Mouse (Mus musculus): ENCODE measurements at regions not wholly inside any gene's neighbourhood (a gene's known extent, or its start where the extent isn't known, plus 50 kb on each side); places are given as distances from the start of the nearest gene placed in this dataset.

GRCm38 (mm10) chr8:35300881-35301521, 464.6 kb upstream of the Gm19410 start:
- H3K36me3 ChIP-seq (ENCODE audit: control insufficient read depth, insufficient read depth, low read length): no peaks in the 10 kb centered on the region
- H3K9me3 ChIP-seq (ENCODE audit: control insufficient read depth, low read length): peaks cover 4% of the 10 kb centered on the region; the same call in 1 of the 2 replicates
- ATAC-seq (replicated peaks; ENCODE audit: low FRiP score, low TSS enrichment, low read depth) (no peak), DNase-seq (ENCODE audit: low spot score) (no peak)
- WGBS: 81% methylated on average over 10 of the region's 10 CpGs
- H3K27me3 ChIP-seq (replicated peaks; ENCODE audit: control insufficient read depth, insufficient read depth, low read length): no peaks in the 10 kb centered on the region
- H3K27ac ChIP-seq (ENCODE audit: low read depth): no peak overlapping the region
- H3K4me3 ChIP-seq (ENCODE audit: low read depth, low read length): no peak overlapping the region
- H3K4me1 ChIP-seq (replicated peaks; ENCODE audit: control insufficient read depth, insufficient read depth, low read length): no peaks in the 10 kb centered on the region
- H3K4me2 ChIP-seq (ENCODE audit: low read length): no peak overlapping the region
- no peak overlapping the region for H3K9ac ChIP-seq (ENCODE audit: low read length)

GRCm38 (mm10) chr8:35302856-35303255, 462.7 kb upstream of the Gm19410 start:
- Histone ChIP-seq H3K27ac (ENCODE audit: low read depth) (no peak overlapping the region), H3K9ac (ENCODE audit: low read length) (no peak overlapping the region), H3K9me3 (ENCODE audit: control insufficient read depth, low read length) (peaks cover 4% of the 10 kb centered on the region; the same call in 1 of the 2 replicates), H3K4me1 (replicated peaks; ENCODE audit: control insufficient read depth, insufficient read depth, low read length) (no peaks in the 10 kb centered on the region), H3K4me2 (ENCODE audit: low read length) (no peak overlapping the region), H3K36me3 (ENCODE audit: control insufficient read depth, insufficient read depth, low read length) (no peaks in the 10 kb centered on the region), H3K27me3 (replicated peaks; ENCODE audit: control insufficient read depth, insufficient read depth, low read length) (no peaks in the 10 kb centered on the region), H3K4me3 (ENCODE audit: low read depth, low read length) (no peak overlapping the region)
- DNase-seq (ENCODE audit: low spot score) (no peak), ATAC-seq (replicated peaks; ENCODE audit: low FRiP score, low TSS enrichment, low read depth) (no peak)
- WGBS: 90% methylated on average over 7 of the region's 7 CpGs

- Histone ChIP-seq H3K27ac (ENCODE audit: low read depth) (no peak overlapping the region), H3K36me3 (ENCODE audit: control insufficient read depth, insufficient read depth, low read length) (no peaks in the 10 kb centered on the region), H3K9ac (ENCODE audit: low read length) (no peak overlapping the region), H3K4me1 (replicated peaks; ENCODE audit: control insufficient read depth, insufficient read depth, low read length) (no peaks in the 10 kb centered on the region), H3K9me3 (ENCODE audit: control insufficient read depth, low read length) (no peaks in the 10 kb centered on the region), H3K4me3 (ENCODE audit: low read depth, low read length) (no peak overlapping the region), H3K27me3 (replicated peaks; ENCODE audit: control insufficient read depth, insufficient read depth, low read length) (no peaks in the 10 kb centered on the region), H3K4me2 (ENCODE audit: low read length) (no peak overlapping the region)
- no peak for DNase-seq (ENCODE audit: low spot score)
- no peak for ATAC-seq (replicated peaks; ENCODE audit: low FRiP score, low TSS enrichment, low read depth)
- 62% methylated on average over 10 of the region's 10 CpGs for WGBS
Measured at GRCm38 (mm10) chr8:35321270-35321865, 444.2 kb upstream of the Gm19410 start.

- Histone ChIP-seq H3K4me2 (ENCODE audit: low read length) (no peak overlapping the region; the same call in 1 of the 2 replicates), H3K4me3 (ENCODE audit: low read depth, low read length) (no peak overlapping the region), H3K9ac (ENCODE audit: low read length) (no peak overlapping the region), H3K9me3 (ENCODE audit: control insufficient read depth, low read length) (no peaks in the 10 kb centered on the region), H3K36me3 (ENCODE audit: control insufficient read depth, insufficient read depth, low read length) (no peaks in the 10 kb centered on the region), H3K27ac (ENCODE audit: low read depth) (no peak overlapping the region), H3K4me1 (replicated peaks; ENCODE audit: control insufficient read depth, insufficient read depth, low read length) (no peaks in the 10 kb centered on the region), H3K27me3 (replicated peaks; ENCODE audit: control insufficient read depth, insufficient read depth, low read length) (no peaks in the 10 kb centered on the region)
- WGBS: 32% methylated on average over 15 of the region's 15 CpGs
- DNase-seq (ENCODE audit: low spot score) (peak; percentile 52), ATAC-seq (replicated peaks; ENCODE audit: low FRiP score, low TSS enrichment, low read depth) (peak; percentile 60; the same call in 1 of the 2 replicates)
Measured at GRCm38 (mm10) chr8:35323180-35323975, 442.2 kb upstream of the Gm19410 start.

All from intestine, embryonic 14.5 days (tissue).